Mouse (Mus musculus) heart, postnatal 0 days (tissue): ENCODE measurements around the gene Tet3.

Experiments
- CTCF ChIP-seq: IDR thresholded peaks from 2 replicates; pipeline ENCODE4 v1.5.1; 2016; ENCODE audit warnings: antibody characterized with exemption, control low read depth, low read depth
- EP300 ChIP-seq: IDR thresholded peaks from 2 replicates; pipeline ENCODE4 v1.6.1; 2016; ENCODE audit warnings: antibody characterized with exemption, low read depth

DNA sequence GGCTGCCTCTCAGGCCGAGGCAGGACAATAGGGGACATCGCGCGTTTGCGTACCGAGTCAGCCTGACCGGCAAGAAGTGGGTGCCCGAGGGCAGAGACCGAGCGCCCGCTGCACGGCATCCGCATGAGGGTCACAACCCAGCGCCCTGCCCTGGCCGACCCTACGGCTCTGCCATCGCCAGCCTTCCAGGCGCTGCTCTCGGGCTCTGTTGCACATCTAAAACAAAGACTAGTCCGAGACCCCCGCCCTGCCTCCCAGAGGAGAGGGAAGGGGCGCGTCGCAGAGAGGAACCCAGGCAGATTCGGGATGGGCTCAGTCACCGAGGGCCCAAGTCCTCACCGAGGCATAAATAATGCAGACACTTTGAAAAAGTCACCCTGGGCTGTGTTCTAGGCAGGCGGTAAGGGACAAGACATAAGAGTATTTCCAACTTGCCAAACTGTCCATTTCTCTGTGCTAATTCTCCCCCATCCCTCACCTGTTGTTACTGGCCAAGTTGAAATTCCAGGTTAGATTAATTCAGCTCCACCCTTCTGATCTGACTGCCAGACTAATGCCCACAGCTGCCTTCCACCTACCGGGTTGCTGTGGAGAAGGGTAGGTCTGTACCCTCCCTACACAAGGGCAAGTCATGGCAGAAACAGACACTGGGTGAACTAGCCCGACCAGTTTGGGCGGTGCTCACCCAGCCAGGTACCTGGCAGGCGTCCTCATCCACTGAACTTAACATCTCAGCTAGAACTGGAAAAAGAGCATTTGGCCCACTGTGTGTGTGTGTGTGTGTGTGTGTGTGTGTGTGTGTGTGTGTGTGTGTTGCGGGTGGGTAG lies 1.7 kb downstream of the Tet3 start:
- no peak for TF ChIP-seq CTCF
- no peak for TF ChIP-seq EP300
